Mouse (Mus musculus): ENCODE data around the gene Ier2. TPM values are rescaled to one million over a fixed set of nuclear protein-coding genes. Genes with fewer than 3 reads are reported as not detected.

The Ier2 gene
- total RNA-seq, 2 experiments from 2014 or later: 10.9 to 17.6 TPM

DNA sequence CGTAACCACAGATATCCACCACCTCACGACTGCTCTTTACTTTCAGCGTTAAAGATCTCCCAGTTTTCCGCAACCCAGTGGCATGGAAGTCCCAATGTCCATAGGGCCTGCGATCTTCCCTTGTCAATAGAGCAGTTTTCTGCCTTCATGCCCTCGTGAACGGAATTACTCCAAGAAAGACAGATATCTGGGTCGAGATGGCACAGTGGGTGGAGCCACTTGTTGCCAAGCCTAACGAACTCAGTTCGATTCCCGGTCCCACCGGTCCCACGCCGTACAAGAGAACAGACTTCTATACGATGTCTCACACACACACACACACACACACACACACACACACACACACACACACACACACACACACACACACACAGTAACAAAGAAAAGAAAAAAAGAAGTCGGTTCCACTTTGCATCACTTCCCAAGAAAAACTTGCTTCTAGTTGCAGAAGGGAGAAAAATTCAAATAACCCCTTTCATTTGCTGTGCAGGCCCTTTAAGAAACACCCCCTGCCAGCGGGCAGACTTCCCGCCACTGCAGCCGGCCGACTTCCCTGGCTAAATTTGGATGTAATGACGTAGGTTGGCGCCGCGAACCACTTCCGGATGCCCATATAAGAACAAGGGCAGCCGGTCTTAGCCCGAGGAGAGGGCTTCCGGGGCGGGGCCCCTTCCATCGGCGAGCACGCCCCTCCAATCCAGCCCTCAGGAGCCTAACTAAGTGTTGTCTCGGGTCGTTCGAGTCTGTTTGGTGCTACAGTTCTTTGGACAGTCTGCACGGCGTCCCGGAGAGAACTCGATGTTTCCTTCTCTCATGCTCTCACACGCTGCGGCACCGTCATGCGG is 1.1 kb upstream of the Ier2 start:
- peak; percentile 97 for DNase-seq

DNA sequence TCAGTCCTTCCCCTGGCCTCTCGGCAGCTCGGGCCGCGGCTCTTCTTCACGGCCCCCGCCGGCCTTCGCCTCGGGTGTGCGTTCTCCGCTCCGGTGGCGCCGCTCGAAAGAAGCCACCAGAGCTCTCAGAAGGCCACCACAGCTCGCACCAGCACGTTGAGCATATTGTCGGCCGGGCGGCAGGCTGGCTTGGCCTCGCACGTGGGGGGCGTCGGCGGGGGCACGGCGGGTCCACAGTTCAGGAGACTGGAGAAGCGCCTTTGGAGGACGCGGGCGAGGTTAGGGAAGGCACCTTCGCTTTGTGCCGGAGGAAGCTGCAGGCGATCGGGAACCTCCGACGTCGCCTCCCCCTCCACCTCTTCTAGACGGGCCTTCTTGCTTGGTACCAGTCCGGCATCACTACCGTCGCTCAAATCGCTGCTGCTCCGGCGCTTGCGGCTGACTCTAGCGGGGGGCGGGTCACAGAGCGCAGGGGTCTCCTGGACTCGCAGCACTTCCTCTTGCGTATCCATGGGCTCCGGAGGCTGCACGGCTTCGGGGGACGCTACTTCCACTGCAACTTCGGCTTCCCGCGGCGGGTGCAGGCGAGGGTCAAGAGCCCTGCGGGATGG is 586 bp downstream of the Ier2 start:
- DNase-seq: peak; percentile 50

DNA sequence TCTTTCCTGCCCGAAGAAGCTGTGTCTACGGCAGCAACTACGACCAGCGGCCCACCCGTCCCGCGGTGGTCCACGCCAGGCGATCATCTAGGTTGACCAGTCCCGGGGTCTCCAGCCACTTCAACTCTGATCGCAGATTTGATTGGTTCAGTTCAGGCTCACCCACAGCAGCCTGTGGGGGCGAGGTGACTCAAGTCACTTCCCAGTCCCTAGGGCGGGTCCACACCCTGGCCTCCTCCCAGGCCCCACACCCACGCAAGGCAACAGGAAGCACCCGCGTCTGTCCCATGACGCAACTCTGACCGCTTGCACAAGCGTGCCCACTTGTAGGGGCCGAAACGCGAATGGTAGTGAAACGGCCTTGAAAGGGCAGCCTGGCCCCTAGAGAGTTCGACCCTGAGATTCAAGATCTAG is 1.2 kb downstream of the Ier2 start:
- DNase-seq: peak; percentile 80

DNA sequence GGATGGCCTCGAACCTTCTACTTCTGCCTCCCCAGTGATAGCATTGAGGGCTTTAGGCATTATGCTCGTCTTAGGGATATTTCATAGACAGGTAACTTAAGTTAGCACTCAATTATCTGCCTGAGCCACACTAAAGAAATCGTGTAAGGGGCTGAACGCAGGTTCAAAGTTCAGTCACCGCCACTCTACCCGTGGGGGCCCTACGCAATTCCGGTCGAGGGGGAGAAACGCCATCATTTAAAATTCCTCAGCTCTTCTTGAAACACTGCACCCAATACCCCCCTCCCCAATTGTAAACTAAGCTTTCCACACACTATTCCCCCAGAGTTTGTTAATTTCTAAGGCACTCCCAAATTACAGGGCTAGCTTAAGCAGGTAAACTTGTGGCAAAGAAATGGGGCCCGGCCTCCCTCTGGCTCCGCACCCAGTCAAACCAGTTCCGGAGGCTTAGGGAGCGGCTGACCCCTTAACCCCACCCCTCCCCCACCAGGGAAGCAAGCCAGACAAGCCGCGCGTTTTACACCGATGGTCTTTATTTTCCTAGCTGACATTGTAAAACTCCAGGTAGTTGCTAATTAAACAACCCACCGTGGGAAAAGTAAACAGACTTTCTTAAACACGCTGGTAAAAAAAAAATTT is 1.7 kb downstream of the Ier2 start:
- DNase-seq: peak; percentile 58

DNA sequence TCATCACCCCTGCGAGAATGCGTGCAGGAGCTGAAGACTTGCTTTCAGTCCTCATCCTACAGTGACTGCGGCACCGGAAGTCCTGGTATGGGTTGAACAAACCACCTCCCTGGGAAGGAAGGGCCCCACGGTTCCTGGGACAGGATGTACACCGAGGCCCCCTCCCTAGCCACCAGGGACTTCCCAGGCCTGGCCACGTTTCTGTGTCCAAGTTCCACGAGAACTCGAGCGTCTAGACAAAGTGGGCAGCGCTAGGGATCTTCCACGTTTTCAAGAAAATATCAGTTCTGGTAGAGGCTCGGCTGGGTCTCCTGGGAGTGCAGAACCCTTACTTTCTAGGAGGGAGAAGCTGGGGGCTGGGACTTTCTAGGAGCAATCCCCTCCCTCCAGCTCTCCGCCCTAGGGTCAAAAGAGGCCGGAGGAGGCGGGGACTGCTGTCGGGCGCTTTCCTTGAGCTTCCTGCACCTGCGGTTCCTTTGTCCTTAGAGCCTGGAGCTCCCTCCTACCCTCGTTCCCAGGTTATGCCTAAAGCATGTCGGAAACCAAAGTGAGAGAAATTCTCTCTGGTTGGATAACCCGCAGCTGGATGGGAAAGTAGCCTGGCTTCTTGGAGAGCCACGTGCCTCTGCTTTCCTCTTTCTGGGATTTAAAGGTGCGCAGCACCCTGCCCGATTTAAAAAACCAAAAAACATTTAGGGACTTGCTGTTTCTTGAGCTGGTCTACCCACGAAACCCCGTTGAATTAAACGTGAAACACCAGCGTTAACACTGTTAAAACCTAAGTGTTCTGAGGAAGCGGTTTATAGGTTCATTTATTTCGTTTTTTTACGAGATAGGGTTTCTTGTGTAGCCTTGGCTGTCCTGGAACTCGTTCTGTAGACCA is 2.5 kb downstream of the Ier2 start:
- peak; percentile 41 for DNase-seq

DNA sequence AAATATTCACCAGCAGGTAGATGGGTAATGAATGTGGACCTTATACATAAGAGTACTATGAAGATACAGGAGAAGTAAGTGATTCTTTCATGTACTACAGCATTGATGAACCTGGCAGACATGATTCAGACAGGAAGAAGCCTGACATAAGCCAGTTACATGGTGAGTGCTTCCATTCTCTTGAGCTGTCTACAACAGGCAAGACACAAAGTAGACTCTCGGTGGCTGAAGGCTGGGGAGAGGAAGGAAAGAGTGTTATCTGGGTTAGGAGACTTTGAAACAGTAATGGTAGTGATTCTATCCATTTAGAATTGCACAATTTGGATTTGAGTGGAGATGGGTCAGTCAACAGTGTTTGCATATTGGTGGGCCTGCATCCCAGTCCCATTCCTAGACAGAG is 3.7 kb downstream of the Ier2 start:
- no peak for DNase-seq

DNA sequence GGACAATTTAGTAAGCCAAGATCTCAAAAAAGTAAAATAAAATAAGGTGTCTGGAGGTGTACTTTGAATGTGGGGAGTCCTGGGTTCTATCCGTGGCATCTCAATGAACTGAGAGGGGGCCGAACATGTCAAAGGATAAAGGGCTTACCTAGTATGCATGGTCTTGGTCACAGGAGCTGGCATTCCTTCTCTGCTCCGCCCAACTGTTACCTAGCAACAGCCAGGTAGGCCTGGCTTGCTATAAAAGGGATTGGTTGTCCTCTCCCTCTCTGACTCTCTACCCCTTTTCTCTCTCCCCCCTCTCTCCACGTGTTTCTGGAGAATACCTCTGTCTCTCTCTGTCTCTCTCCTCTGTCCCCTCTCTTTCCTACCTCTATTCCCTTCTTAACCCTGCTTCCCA is 5.0 kb downstream of the Ier2 start:
- DNase-seq: no peak

DNA sequence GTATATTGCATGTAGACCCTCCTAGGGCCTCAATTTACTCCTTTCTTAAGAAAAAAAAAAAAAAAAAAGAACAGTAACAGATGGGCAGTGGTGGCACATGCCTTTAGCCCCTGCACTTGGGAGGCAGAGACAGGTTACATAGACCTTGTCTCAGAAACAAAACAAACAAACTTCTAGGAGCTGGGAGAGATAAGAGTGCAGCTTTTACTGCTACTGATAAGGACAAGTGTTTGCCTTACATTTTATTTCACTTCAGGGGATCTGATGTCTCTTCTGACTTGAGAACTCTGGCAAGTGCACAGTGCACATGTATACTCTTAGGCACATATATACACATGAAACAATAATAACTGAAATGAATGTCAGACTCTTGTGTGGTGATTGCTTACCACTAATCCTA is 5.4 kb downstream of the Ier2 start:
- DNase-seq: no peak

DNA sequence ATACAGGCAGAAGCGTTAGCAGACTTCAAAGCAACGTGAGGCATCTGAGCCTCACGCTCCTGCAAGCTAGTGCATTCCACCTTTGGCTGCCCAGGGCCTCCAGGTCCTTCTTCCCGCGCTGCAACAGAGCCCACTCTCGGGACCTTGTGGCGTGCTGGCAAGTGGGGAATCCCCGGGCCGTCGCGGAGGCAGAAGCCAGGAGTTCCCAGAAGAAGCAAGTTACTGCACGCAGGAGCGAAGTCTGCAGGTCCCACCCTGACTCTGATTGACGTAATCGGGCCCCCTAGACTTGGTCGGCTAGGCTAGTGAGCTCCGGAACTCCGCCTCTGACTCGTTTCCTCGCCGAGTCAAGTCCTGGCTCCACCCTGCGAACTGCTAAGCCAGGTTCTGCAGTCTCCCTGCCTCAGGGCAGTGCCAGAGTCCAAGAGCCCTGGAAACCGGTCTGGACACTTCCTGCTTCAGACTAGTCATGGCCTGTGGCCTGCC is 6.0 kb downstream of the Ier2 start:
- DNase-seq: peak; percentile 49

DNA sequence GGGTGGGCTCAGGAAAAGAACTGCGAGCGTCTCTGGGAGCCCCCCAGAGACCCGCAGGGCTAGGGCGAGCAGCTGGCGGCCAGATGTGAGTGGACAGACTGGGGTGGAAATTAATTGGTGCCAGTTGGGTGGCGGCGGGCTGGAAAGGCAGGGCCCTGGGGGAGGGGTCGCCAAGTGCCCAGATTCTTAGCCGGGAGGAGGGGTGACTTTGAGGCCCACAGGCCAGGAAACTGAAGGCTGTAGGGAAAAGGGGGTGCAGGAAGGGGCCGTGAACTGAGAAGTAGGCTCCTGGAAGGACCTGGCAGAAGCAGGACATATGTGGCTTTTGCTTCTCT is 6.5 kb downstream of the Ier2 start:
- DNase-seq: no peak

DNA sequence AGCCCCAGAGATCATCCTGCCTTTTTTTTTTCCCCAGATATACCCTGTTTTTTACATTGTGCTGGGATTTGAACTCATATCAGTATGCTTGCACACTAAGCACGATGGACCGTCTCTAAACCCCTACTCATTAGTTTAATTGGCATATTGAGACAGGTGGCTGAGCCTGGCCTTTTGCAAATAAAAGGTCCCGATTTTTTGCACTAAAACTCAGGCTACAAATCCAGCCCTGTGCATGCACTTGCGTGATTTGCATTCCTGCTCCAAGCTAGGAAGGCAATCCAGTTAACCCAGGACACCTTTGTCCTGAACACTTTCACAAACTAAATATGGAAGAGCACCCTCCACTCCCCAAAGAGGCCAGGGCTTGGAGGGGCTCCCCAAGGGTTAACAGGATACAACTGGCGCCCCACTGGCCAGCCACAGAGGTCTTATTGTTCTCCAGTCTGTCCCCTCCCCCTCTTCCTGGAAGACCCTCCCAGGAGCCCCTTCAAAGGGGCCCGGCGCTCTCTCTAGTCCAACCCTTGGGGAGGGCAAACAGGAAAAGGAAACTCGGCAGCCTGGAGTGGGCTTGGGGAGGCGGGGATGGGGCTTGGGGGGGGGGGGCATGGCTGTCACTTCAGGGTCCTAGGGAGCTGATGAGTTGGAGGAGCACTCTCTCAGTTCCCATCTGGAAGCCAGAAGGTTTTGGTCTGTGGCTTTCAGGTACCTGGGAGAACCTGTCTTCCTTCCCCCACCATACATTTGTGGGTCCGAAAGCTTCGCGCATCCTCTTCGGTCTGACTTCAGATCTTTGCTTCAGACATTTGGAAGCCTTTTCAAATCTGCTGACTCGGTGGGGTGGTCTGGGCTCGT is 7.1 kb downstream of the Ier2 start:
- no peak for DNase-seq

DNA sequence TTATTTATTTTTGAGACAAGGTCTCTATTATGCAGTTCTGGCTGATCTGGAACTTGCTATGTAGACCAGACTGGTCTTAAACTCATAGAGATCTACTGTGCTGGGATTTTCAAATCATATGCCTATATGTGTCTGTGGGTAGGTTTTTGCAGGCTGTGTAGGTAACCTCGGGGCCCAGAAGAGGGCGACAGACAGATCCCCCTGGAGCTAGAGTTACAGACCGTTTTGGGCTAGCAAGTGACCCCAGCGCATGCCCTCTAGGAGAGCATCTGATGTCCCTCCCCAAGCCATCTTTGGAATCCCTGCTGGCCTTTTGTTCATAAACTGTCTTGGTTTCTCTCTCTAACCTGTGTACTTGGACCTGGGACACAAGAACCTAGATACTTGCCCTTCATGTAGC is 8.1 kb downstream of the Ier2 start:
- no peak for DNase-seq

DNA sequence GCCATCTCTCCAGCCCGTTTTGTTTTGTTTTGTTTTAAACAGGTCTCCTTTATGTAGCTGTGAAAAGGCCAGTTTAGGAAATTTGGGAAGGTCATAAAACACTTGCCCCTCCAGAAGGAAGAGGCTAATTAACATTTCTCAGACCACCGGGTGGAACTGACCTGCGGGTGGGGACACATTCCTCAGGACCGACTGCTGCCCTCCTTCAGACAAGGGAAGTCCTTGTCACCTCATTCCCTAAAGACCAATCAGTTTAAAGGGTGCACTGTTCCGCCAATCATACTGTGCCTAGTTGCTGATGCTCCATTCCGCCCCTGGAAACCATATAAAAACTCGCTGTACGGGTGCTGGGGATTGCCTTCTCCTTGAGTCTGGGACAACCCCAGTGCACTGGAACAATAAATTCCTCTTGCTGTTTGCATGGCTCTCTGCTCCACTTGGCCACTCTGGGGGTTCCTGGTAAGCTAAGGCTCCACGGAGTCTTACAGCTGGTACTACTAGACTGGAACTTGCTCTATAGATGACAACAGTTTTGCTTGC is 9.5 kb downstream of the Ier2 start:
- no peak for DNase-seq

DNA sequence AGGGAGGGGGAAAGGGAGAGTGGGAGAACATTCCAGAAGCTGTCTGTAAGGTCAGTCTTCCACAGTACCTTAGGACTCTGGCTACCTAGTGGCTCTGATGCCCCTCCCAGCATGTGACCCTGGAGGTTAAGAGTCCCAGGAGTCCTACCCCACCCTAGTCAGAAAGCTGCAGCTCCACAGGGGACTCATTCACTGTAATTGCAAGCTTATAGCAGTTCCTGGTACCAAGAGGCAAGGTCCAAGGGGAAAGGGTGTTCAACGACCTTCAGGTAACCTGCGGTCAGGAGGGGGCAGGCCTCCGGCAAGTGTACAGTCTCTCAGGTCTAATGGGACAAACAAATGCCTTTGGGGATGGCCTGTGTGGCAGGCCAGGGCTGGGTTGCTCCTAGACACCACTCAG is 12.4 kb downstream of the Ier2 start:
- no peak for DNase-seq

DNA sequence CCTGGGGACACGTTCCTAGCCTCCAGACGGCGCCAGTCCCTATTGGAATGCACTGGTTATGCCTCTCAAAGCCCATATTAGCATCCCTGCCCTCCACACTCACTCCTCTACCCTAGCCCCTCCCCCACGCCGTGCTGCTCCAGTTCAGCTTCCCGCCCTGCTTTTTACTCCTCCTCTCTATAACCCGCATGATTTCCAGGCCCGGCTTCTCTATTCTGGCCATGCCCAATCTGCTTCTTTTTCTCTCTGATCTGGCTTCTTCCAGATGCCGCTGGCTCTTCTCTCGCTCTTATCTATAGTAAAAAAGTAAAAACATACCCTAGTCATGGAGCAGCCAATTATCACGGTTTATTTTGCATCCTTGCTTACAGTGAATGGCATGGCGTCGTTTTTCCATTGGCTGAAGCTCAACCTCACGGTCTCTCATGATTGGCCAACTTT is 15.2 kb downstream of the Ier2 start:
- no peak for DNase-seq

DNA sequence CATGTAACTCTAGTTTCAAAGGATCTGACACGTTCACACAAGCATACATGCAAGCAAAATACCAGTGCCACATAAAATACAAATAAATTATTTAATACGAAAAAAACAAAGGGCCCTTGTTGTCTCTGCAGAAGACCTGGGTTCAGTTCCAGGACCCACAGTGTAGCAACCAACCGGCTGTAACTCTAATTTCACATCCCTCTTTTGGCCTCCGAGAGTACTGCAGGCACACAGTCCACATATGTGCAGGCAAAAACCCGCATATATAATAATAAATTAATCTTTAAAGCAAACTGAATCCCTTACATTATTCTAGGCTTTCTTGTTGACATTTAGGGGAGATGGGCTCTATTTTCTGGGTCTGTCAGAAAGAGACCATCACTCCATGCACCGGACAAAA is 15.9 kb downstream of the Ier2 start:
- no peak for DNase-seq

DNA sequence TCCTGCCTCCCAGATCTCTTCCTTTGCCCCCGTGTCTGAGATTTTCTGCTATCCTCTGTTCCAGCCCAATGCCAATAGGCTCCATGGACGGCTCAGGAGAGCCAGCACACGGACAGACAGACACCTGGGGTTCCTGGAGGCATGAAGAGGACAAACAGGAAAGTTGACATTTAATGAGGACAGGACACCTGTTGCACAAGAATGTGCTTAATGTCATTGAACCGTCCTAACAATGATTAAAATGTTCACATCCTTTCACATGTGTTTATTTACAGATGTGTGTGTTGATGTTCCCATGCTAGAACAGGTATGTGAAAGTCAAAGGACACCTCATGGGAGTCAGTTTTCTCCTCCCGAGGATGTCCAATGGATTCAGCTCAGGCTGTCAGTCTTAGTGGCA is 19.6 kb downstream of the Ier2 start:
- no peak for DNase-seq

DNA sequence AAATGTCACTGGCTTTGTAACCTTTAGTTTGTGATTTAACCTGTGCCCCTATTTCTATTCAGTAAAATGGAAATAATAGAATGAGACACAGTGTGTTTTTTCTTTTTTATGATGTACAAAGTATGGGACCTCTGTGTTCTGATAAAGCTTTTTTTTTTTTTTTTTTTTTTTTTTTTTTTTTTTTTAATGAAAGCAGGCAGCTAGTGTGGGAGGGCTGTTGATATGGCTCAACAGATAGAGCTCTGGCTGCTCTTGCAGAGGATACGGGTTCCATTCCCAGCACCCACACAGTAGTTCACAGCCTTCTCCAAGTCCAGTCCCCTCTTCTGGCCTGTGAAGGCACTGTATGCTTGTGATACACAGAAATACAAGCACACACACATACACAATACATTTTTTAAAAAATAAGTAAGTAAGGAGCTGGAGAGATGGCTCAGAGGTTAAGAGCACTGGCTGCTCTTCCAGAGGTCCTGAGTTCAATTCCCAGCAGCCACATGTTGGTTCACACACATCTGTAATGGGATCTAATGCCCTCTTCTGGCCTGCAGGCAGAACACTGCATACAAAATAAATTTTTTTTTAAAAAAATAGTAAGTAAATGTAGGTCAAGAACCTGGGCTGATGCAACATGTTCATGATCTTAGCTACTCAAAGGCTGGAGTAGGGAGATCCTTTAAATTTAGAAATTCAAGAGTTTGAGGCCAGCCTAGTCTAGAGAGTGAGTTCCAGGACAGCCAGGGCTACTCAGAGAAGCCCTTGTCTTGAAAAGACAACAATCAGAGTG is 20.9 kb downstream of the Ier2 start:
- DNase-seq: no peak

DNA sequence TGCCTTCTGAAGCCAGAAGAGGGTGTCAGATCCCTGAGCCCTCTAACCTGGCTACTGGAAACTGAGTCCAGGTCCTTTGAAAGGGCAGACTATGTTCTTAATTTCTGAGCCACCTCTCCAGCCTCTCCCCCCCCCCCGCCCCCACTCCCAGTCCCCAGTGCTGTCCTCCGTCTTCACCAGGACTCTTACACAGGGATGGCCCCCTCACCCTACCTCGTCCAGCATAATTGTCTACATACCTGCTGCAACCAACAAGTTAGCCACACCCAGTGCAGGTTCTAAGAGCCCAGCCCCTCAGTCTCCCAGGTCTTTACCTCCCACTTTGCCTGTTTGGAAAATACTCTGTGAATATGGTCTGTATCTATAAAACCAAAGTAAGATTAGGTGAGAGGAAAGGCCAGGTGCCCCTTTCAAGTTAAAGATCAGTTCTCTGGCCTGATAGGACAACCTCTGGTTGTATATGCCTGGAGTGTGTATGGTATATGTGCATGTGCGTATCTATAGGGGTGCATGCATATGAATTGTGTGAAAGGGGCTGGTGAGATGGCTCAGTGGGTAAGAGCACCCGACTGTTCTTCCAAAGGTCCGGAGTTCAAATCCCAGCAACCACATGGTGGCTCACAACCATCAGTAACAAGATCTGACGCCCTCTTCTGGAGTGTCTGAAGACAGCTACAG is 21.9 kb downstream of the Ier2 start:
- DNase-seq: no peak

All from gastrocnemius, postnatal 10 days (tissue).